Mouse (Mus musculus) yolk sac, embryonic 10.5 days (tissue): ENCODE results near the gene Ddr1.

Source experiments
- DNase-seq: peaks from one replicate; pipeline ENCODE4 v3.0.0-alpha.2; 2017; ENCODE audit warnings: low spot score

Gene Ddr1

DNA sequence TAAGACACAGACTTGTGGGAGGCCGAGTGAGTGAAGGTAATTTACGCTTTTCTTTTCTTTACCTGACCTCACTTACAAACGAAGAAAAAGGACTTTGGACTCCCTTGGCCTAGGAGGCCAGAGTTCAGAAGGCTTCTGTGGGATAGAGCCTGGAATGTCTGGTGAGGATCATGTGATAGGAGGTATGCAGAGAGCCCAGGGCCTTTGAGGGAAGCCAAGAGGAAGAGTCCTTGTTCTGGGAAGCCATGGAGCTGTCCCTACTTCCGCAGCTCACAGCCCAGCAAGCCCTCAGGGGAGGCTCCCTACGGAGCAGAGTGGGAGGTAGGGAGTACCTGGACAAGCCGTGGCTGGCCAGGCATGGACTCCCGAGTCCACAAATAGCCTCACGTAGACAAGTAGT is 17.3 kb upstream of the Ddr1 start:
- peak; percentile 86 for DNase-seq

DNA sequence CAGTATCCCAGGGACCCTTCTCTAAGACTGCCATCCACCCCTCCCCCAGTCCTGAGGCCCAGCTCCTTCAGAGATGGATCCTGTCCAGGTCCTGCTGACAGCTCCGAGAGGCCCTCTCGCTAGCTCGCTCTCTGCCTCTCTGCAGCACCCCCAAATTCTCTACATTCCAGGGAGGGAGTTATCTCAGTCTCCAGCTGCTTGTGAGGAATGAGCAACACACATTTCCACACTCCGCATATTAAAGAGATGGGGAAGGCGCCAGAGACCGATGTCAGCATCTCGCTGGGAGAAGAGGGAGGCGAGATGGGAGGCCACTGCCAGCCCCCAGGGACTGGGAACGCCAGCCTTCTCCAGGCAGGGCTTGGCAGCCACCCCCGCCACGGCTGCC is 15.9 kb upstream of the Ddr1 start:
- DNase-seq, result peak; percentile 80

DNA sequence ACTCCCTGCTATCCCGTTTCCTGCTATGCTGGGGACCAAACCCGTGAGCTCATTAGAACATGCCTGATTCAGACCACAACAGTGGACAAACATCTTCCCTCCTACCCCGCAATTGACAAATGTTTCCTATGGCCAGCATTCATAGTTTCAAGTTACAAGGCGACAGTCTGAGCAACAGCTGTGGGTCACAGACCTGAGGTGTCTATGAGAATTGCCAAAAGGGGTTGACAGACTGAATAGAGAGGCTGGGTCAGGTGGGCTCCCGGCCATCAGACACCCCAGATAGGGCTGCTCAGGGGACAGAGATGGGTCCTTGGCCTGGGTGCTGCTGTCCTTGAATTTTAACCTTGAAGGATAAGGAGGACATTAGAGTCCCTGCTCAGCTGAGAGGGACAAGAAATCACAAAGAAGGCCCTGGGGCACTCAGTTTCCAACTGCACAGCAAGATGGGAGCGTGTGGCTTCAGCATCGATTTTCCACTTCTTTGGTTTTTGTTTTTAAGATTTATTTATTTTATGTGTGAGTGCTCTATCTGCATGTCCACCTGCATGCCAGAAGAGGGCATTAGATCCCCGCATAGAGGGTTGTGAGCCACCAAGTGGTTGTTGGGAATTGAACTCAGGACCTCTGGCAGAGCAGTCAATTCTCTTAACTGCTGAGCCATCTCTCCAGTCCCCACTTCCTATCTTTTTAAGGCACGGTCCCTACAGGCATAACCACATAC is 15.4 kb upstream of the Ddr1 start:
- no peak for DNase-seq

GRCm38 (mm10) chr17:35717080-35717479 is 12.7 kb upstream of the Ddr1 start:
- no peak for DNase-seq

DNA sequence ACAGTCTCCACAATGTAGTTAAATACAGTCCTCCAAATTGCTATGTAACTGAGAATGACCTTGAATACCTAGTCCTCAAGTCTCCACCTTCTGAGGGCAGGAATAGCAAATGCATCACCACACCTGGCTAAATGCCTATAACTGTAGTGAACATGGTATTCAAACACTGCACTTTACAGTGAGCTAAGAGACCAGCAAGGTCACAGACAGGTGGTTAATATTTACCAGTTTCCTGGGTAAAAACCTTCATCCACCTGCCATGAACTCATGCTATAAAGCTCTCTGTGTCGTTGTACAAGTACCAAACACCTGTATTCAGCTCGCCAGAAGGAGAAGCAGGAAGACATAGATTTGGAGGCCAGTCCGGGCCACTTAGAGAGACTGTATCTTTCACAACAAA is 11.7 kb upstream of the Ddr1 start:
- DNase-seq, result no peak

GRCm38 (mm10) chr17:35710705-35711347 is 6.4 kb upstream of the Ddr1 start:
- no peak for DNase-seq

- DNase-seq, result no peak
Observed at GRCm38 (mm10) chr17:35708611-35709010, 4.2 kb upstream of the Ddr1 start.

DNA sequence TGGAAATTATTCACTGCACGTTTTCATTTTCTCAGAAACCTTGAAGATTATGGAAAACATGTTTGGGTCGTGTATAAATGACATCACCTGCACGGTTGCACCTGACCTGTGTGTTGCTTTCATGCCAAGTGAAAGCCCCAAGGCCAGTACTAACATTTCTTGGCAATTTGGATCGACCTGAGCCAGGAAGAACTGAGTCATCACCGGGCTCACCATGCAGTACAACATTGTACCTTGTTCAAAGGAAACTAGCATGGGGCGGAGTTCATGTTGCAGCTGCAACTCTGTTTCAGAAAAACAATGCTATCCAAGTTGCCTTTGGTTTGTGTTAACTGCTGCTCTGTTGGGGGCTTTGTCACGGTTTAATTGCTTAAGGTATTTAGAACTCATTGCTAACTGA is 3.5 kb upstream of the Ddr1 start:
- DNase-seq, result peak; percentile 30

DNA sequence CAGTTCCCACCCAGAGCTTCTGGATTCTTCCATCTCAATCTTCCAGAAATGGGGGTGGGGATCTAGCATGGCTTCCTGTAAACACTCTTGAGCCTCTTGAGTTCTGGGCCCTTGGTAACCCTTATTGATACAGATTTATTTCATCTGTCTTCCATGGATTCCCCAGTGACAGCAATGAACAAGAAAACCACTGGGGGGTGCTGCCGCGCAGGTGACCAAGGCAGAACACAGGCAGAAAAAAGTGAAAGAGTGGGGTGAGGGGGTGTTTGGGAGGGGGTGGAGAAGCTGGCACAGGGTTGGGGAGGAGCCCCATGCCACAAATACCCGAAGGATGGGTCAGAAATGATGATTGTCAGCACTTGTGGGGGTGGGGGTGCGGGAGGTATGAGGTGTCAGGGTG is 1.4 kb upstream of the Ddr1 start:
- peak; percentile 32 for DNase-seq

DNA sequence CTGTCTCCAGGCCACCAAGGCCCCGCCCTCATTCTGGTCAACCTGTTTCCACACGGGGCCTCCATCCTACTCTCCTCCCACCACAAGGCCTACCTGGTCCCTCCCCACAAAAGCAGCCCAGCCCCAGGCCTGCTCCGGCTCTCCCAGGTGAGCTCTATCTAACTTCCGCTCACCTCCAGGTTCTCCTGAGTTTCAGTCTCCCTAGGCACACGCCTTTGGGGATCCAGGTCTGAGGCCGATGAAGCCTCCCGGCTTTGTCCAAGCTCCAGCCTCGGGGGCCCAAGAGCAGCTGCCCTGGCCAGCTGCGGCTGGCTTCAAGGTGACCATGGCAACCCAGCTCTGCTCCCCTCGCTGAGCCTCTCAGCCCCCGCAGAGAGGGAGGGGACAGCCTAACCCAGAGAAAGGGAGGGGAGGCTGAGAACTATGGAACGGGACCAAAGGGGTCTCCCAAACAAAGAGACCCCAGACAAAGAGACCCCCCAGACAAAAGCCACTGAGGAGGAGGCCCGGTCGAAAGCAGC is 610 bp downstream of the Ddr1 start:
- DNase-seq, result peak; percentile 58

DNA sequence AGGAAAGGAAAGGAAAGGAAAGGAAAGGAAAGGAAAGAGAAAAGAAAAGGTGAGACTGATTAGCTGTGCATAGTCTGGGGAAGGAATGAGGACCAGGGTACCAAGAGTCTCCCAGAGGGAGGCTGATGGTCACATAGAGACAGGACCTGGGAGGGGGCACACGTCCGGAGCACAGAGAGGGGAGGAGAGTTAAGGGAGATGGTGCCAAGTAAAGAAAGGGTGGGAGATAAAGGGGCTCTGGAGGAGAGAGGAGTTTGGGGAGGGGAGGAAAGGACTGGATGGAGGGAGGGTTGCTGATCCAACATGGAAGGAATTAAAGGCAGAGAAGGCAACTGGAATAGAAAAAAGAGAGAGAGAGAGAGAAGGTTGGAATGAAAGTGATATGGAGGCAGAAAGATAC is 1.4 kb downstream of the Ddr1 start:
- no peak for DNase-seq

DNA sequence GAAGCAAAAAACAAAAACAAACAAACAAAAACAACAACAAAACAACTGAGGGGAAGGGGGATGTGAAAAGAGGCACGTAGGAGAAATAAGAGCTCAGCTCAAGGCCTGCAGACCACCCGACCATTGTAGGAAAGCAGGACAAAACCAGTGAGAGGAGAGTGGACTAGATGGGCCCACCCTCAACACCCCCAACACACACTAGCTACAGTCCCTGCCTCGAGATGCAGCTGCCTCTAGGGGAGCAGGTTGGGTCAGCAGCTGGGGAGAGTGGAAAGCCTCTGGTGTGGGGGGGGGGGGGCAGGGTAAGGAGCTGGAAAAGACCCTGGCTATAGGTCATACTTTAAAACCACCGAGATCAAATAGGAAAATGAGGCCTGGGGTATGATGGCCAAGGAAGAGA is 1.8 kb downstream of the Ddr1 start:
- no peak for DNase-seq

DNA sequence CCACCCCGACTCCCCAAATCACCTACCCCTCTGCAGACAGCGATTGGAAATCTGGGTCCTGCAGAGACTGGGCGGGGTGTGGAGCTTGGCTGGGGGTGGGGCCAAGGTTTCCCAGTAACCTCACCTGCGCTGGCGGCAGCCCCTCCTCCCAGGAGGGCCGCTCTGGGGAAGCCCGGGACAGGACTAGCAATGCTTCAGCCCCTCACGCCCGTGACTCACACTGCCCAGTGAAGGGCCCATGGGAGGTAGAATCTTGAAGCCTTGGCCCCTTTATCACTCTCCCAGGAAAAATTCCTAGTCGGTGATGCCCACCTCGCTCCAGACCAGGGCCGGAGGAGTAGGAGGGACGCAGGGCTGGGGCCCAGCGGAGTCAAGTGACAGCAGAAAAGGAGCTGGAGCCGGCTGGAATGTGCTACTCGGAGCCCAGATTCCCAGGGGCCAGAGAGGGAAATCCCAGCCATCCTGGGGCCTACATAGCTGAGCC is 2.4 kb downstream of the Ddr1 start:
- peak; percentile 79 for DNase-seq

DNA sequence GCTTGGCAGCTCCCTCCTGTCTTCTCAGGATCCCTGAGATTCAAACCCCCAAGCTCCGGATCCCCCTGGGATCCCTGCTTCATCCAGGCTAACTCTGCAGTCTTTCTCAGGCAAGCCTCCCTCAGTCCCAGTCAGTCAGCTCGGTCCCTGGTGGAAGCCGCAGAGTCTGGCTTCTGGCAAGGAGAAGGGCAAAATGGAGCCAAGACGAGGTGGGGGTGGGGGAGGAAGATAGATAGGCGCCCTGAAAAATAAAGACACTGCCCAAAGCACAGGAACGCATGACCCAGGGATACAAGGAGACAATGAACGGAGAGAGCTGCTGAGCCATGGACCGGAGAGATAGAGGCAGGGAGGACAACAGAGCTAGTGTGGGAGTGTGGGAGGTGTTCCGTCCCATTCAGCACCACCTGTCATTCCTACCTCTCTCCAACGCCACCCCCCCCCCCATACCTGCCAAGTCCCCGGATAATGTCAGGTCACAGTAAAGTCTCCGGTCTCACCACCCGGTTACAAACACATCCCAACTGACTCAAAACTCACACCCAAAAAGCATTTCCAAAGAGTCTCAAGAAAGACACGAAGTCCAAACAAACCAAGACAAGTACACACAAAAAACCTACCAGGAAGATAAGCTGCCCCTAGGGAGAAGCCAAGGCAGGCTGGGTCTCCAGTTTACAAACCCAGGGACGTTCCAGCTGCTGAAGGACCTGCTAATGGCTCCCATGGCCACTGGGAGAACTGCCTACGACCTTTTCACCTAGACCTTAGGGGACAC is 3.0 kb downstream of the Ddr1 start:
- no peak for DNase-seq

DNA sequence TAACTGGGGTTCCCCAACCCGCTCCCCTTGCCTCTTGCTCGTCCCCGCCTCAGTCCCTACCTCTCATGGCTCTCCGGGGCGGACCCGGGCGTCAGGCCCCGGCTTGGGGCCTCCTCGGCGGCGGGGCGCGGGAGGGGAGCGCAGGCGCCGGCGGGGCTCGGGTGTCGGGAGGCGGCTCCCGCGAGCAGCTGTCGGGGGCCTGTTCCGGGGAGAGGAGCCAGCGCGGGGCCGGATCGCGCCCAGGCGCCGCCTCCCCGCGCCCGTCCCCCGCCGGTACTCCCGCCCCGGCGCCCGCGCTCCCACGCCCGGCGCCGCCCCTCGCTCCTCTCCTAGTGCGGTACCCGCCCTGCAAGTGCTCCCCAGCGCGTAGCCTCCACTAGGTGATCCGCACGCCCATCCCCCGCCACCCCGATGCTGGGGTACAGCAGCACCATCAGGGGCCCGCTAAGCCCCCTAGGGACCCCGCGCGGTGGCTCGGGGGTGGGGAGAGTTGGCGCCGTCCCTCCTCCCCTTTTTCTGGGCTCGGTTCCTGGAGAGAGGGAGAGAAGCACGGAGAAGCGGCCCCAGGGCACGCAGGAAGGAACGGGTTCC is 4.0 kb downstream of the Ddr1 start:
- peak; percentile 73 for DNase-seq

DNA sequence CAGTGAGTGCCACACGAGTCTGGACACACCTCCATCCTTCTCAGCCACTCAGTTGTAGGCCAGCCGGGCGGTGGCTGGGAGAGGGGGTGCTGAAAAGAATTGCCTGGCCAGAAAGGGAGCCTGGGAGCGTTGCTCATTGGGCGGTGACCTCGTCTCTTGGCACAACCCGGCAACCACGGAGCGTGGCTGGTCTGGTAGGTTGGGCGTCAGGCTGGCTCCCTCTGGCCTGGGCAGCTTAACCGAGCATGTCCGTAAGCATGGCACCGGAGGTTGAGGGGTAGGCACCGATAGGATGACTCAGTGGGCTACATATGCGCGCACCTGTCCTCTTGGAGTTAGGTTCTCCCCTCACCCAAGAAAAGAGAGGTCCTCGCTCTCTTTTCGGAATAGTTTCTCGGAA is 4.5 kb downstream of the Ddr1 start:
- peak; percentile 37 for DNase-seq

DNA sequence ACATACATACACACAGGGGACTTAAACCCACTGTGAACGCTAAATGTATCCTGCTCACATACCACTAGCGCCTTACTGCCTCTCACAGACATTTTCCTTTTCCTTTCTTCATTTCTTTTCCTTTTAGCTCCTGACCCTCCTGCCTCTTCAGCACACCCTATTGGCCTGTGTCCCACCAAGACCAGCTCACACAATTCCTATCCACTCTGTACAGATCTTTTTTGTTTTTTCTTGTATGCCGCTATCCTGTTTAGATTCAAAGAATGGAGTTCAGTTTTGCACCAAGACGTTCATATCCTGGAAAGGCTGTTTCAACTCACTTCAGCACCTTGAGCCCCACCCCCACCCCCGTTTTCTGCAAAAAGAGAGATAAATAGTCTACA is 5.9 kb downstream of the Ddr1 start:
- DNase-seq, result no peak

GRCm38 (mm10) chr17:35697759-35698500 is 6.5 kb downstream of the Ddr1 start:
- peak; percentile 82 for DNase-seq

GRCm38 (mm10) chr17:35697429-35697758 is 7.0 kb downstream of the Ddr1 start:
- no peak for DNase-seq

- no peak for DNase-seq
Observed at GRCm38 (mm10) chr17:35696691-35697090, 7.7 kb downstream of the Ddr1 start.

DNA sequence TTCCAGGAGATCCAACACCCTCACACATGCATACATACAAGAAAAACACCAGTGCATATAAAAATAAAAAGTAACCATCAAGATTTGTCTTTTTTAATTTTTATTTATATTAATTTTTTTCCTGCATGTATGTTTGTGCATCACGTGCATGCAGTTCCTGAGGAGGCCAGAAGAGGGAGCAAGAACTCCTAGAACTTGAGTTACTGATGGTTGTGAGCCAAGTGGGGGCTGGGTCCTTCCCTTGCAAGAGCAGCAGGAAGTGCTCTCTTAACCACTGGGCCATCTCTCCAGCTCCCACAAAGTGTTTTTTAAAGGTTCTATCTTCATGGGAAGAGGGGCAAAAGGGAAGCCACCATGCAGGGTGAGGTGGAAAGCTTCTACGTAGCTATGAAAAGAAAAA is 9.1 kb downstream of the Ddr1 start:
- no peak for DNase-seq

GRCm38 (mm10) chr17:35693906-35694305 is 10.5 kb downstream of the Ddr1 start:
- no peak for DNase-seq
